Mouse (Mus musculus) liver, embryonic 14.5 days (tissue): ENCODE measurements at regions not wholly inside any gene's neighbourhood (a gene's known extent, or its start where the extent isn't known, plus 50 kb on each side); places are given as distances from the start of the nearest gene placed in this dataset.

Experiments
- ATAC-seq: fragments of 200-750 bp; cut with Nextera tagmentation; 2 replicates; pipeline ENCODE4 v1.8.0; 2017; ENCODE audit warnings: moderate number of reproducible peaks, mild to moderate bottlenecking, moderate library complexity; ENCODE audit not compliant: insufficient read depth
- DNase-seq, 3 experiments: peaks; one replicate each; pipeline ENCODE4 v3.0.0-alpha.2; 2012 to 2013; ENCODE audit warnings: low read depth in 3 of 3, low spot score in 3 of 3
- H3K27ac ChIP-seq: fragments of 300-500 bp; sonication (generic); 2 replicates; pipeline ENCODE4 v1.5.1; 2014; ENCODE audit warnings: moderate library complexity, mild to moderate bottlenecking, control low read depth, inconsistent platforms
- H3K27me3 ChIP-seq: fragments of 300-500 bp; sonication (generic); 2 replicates; pipeline ENCODE4 v1.6.1; 2014; ENCODE audit warnings: mild to moderate bottlenecking, low read length, moderate library complexity; ENCODE audit not compliant: control insufficient read depth, insufficient read depth
- H3K36me3 ChIP-seq: fragments of 300-500 bp; sonication (generic); replicated peaks from 2 replicates; pipeline ENCODE4 v1.6.1; 2014; ENCODE audit warnings: low read depth; ENCODE audit not compliant: control insufficient read depth, insufficient read depth
- H3K4me1 ChIP-seq, 2 experiments: fragments of 200-500 bp in 1 of 2; fragments of 300-500 bp in 1 of 2; sonication (generic) in 1 of 2; replicated peaks; 2 replicates each; pipeline ENCODE4 v1.6.1; 2012 to 2014; ENCODE audit warnings: antibody characterized with exemption in 1 of 2, inconsistent platforms in 1 of 2, low read length in 1 of 2; ENCODE audit not compliant: control insufficient read depth in 2 of 2, insufficient read depth in 2 of 2
- H3K4me2 ChIP-seq: fragments of 300-500 bp; sonication (generic); 2 replicates; pipeline ENCODE4 v1.6.1; 2014; ENCODE audit warnings: low read depth, mild to moderate bottlenecking, control low read depth, moderate library complexity
- H3K4me3 ChIP-seq, 2 experiments: fragments of 200-500 bp in 1 of 2; fragments of 300-500 bp in 1 of 2; sonication (generic) in 1 of 2; 2 replicates each; pipeline ENCODE4 v1.5.1; 2012 to 2014; ENCODE audit warnings: low read depth in 2 of 2, low read length in 2 of 2, mild to moderate bottlenecking in 2 of 2, control low read depth in 1 of 2, inconsistent platforms in 1 of 2, moderate library complexity in 1 of 2; ENCODE audit not compliant: insufficient read depth in 1 of 2
- H3K9ac ChIP-seq: fragments of 300-500 bp; sonication (generic); replicated peaks from 2 replicates; pipeline ENCODE4 v1.6.1; 2014; ENCODE audit warnings: mild to moderate bottlenecking, control low read depth, moderate library complexity
- H3K9me3 ChIP-seq: fragments of 300-500 bp; sonication (generic); 2 replicates; pipeline ENCODE4 v1.6.1; 2016; ENCODE audit warnings: low read length, mixed read lengths; ENCODE audit not compliant: control insufficient read depth
- CTCF ChIP-seq: IDR thresholded peaks from 2 replicates; pipeline ENCODE4 v1.5.1; 2016; ENCODE audit warnings: antibody characterized with exemption, low read depth, control low read depth
- EP300 ChIP-seq: IDR thresholded peaks from 2 replicates; pipeline ENCODE4 v1.6.1; 2016; ENCODE audit warnings: antibody characterized with exemption, low read depth
- WGBS: fragments of 180-500 bp; shearing (Covaris S2); extraction: QIAGEN DNeasy Blood & Tissue Kit; methylation state at CpG from one replicate; pipeline ENCODE4 v1.1.7; 2014; ENCODE audit not compliant: insufficient replicate concordance; 5-methylcytosine and 5-hydroxymethylcytosine counted together

DNA sequence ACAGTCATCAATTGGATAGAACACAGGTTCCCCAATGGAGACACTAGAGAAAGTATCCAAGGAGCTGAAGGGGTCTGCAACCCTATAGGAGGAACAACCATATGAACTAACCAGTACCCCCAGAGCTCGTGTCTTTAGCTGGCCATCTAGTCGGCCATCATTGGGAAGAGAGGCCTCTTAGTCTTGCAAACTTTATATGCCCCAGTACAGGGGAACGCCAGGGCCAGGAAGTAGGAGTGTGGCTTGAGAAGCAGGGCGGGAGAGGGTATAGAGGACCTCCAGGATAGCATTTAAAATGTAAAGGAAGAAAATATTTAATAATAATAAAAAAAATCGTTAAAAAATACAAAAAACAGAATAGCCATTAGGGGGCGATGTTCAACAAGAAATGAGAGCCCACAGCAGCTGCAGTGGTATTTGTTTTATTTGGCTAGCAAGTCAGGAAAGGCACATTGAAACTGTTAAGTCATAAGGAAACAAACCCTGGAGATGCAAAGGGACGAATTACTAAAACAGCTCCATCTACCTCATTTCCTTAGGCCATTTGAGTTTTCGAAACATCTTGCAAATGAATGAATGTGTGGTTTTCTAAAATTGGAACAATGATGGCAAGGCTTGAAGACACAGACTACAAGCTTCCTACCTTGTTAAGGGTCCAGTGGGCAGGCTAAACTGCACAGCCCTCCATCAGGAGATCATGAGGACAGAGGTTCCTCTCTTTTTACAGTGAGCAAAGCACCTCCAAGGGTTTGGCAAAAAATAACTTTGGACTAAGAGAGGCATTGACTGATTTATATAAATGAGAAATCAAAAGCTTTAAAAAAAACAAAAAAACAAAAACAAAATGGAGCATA is 350.7 kb upstream of the Rasa1 start:
- 16% methylated on average over 8 of the region's 8 CpGs for WGBS
- DNase-seq, result no peak

DNA sequence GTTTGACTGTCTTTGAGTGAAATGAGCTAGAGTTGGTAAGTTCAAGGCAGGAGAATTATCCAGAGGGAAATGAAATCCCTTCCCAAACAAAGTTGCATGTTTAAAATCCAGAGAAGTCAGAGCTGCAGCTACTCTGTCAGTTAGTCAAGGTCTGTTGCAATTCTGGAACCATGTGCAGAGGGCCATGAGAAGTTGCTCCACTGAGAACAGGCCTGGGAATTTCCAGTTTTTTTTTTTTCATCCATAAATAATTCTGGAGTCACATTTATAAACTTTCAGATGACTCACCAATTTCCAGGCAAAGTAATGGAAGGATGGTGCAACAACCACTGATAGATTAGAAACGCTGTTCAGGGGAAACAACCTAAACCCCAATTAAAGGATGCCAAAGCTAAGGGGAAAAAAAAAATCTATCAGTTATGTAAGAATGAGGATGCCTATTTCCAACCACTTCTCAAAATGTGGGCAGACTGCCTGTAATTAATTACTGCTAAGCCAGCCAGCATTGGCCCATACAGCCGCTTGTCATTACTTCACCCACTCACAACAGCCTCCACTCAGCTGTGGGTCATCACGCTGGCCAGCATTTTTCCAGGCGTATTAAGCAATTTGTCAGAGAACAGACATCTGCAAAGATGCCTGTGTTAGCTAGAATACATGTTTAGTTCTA is 340.7 kb upstream of the Rasa1 start:
- Histone ChIP-seq H3K9me3 (no peaks in the 10 kb centered on the region), H3K27ac (no peak overlapping the region), H3K36me3 (no peaks in the 10 kb centered on the region), H3K27me3 (no peaks in the 10 kb centered on the region), H3K4me3 (no peak overlapping the region), H3K4me2 (no peak overlapping the region), H3K4me1 (no peaks in the 10 kb centered on the region), H3K9ac (no peak overlapping the region)
- no peak for DNase-seq
- no peak for ATAC-seq
- WGBS, result 68% methylated on average over 4 of the region's 4 CpGs
- TF ChIP-seq CTCF, result no peak
- TF ChIP-seq EP300, result no peak

More for the DNA sequence above, 350.7 kb upstream of the Rasa1 start:
- Histone ChIP-seq H3K4me2 (no peak overlapping the region), H3K9me3 (no peaks in the 10 kb centered on the region), H3K27me3 (no peaks in the 10 kb centered on the region), H3K9ac (no peak overlapping the region), H3K36me3 (no peaks in the 10 kb centered on the region), H3K4me1 (no peaks in the 10 kb centered on the region), H3K27ac (no peak overlapping the region), H3K4me3 (no peak overlapping the region)
- TF ChIP-seq EP300, result no peak
- TF ChIP-seq CTCF, result peak; percentile 16; the same call in 1 of the 2 replicates
- no peak for ATAC-seq
